Mouse (Mus musculus): Measurements from ENCODE around the gene Nhp2. TPM values are rescaled to one million over a fixed set of nuclear protein-coding genes. Genes with fewer than 3 reads are reported as not detected.

Nhp2 gene
- total and polyA plus RNA-seq, 3 experiments = 48.3 to 79.4 (median 76.3) TPM

DNA sequence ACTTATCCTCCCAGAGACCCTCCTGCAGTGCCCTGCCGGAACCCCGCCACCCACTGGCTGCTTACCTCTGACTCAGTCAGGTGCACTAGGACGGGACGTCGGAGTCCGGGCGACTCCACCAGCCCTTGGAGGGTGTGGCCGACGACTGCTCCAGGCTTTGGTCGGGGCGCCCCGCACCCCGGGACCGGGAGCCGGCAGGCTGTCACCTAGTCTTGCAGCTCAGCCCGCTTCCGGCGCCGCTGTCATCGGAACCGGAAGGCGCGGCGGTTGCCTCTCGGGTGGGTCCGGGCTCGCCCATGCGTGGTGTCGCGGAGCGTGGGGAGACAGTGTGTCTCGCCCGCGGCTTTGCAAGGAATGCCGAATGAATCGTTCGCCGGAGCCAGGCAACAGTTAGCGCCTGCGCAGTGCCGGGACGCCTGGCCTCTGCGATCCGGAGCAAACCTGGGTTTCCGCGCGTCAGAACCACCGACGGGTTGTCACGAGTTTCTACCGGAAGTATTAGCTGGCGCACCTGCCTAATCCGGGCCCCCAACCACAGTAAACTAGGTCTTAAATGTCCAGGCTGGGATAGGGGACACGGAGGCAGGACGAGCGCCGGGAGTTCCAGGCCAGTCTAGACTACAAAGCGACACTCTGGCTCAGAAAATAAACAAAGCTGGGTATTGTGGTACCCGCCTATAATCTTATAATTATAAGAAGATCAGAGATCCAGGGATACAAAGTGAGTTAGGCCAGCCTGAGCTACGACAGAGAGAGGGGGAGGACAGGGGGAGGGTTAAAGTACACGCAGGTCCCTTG, 16.2 kb downstream of the Nhp2 start, which contains the start of gene Rmnd5b:
TSS of gene Rmnd5b (minus strand) at position 372 of the 798 bp plus-strand sequence.
- DNase-seq = peak; percentile 94

DNA sequence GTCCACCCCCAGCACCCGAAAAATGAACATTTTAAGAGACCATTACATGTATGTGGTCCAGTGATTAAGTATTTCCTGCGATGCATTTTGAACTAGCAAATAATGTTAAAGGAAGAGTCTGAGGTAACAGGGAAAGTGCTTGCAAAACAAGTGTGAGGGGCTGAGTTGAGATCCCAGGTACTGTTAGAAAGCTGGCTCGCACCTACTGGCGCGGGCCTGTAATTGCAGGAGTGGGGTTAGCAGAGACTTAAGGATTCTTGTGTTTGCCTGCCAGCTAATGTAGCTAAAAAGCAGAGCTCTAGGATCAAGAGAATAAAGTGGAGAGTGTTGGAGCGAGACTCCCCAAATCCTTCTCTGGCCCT, 16.8 kb downstream of the Nhp2 start:
- peak; percentile 74 for DNase-seq

DNA sequence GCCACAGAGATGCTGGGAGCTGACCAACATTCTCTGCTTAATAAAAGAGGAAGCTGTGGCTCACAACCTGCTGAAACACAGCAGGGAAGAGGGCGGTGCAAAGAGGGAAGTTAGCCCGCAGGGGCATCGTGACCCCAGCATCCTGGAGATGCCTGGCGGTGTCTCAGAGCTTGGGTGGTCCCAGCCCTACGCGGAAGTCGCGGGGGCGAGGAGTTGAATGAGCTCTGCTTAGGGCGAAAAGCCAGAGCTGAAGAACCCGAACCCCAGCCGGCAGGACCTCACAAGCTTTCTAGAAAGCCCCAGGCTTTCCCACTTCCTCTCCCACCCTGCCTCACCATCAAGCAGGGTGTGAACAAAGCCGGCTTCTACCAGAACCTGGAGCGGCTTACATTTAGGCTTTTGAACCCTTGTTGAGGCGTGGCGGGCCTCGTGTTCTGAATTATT, 18.5 kb downstream of the Nhp2 start:
- no peak for DNase-seq

DNA sequence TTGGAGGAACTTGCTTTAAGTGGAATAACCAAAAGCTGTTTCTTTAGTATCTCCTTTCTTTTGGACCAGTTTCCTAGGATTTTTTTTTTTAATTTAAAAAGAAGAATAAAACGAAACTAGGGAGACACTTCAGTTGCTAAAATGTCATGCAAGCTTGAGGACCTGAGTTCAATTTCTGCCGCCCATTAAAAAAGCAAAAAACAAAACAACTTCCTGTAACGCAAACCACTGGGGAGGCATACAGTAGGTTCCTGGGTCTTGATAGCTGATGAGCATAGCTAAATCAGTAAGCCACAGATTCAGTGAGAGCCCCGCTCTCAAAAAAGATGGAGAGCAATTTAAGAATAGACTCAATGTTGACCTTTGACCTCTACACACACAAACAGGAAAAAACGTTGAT, 19.0 kb downstream of the Nhp2 start:
- DNase-seq = no peak

DNA sequence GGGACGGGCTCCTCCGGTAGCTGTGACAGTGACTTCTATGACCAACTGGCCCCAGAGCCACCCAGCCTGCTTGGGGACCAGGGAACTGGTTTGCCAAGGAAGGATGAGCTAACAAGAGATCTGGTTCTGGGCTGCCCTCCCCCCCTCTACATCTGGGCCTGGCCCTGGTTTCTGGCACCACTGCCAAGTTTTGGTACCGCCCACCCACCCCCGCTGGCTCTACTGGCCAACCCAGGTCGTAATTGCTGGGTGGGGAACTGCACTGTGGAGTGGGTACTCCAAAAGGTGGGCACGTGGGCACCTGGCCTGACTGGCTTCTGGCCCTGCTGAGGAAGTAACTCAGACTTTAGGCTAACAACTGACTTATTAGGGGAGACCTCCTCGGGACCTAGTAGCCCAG, 21.2 kb downstream of the Nhp2 start:
- no peak for DNase-seq

DNA sequence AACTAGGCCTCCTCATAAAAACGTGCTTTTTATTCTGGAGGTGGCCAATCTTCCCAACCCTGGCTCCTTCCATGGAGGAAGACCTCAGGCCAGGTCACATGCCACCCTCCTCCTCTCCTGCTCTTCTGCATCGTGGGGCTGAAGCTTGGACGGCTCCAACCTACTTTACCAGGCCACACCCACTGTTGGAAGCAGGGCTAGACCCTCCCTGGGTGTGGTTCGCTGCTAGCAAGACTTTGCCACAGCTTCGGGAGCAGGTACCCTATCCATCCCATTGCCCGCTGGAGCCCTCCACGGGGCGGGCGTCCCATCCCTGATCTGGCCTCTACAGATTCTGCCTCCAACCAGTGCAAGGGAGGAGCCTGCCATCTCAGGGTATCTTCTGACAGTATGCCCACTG, 23.7 kb downstream of the Nhp2 start:
- no peak for DNase-seq

DNA sequence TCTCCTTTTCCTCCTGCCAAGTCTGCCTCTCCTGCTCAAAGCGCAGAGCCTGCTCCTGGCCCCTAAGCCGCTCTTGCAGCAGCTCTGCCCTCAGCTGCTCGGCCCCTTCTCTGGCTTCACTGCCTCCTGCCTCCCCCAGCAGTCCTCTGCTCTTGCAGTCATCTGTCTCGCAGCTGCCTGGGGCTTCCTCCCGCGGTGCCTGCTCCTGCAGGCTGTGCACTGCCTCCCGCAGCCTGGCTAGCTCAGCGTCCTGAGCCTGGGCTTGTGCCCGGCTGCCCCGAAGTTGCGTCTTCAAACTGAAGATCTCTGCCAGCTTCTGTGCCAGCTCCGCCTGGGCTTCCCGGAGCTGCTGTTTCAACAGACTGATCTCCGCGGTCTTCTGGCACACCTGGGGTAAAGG, 24.2 kb downstream of the Nhp2 start:
- no peak for DNase-seq

DNA sequence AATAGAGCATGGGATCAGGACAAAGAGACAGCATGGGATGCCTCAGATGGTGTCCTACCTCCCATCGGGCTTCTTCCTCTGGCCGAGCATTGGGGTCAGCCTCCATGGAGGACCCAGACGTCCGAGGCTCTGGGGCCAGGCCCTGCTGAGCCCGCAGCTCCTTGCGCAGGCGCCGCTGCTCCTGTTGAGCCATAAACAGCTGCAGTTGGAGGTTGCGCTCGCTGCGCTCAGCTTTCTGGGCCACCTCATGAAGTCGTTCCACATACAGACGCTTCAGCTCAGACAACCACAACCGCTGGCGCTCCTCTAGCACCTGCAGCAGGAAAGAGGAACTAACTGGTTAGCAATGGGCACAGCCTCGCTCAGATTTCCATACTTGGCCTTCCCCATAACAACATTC, 24.7 kb downstream of the Nhp2 start:
- no peak for DNase-seq

DNA sequence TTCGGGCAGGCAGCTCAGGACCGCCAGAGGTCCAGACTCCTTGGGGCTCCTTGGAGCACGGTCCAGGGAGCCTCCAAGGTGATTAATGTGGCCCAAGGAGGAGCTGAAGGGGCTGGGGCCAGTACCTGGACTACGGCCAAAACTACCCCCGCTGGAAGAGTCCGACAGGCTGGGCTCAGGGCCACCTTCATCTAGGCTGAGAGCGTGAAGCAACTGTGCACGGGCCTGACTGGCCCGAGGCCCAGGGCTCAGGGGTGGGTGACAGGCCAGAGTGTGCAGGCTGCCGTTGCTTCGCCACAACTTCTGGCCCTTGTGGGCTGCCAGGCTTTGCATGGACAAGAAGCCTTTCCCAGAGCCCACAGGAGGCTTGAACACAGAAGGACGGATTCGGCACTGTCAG, 25.8 kb downstream of the Nhp2 start:
- no peak for DNase-seq

DNA sequence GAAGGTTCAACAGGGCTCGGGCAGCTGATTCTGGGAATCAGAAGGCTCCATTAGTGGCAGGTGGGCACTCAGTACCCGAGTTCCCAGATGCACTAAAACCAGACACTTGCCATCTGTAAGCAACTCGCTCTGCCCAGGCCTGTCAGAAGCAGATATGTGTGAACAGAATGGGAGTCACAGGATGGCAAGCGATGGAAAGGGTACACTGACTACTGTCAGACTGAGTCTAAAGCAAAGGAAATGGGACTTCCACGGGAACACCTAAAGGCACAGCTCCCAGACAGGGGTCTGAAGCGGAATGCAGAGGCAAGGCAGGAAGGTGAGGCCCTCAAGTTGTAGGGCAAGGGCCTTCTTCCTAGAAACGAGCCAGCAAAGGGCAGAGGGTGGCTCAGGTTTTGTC, 26.7 kb downstream of the Nhp2 start:
- no peak for DNase-seq

DNA sequence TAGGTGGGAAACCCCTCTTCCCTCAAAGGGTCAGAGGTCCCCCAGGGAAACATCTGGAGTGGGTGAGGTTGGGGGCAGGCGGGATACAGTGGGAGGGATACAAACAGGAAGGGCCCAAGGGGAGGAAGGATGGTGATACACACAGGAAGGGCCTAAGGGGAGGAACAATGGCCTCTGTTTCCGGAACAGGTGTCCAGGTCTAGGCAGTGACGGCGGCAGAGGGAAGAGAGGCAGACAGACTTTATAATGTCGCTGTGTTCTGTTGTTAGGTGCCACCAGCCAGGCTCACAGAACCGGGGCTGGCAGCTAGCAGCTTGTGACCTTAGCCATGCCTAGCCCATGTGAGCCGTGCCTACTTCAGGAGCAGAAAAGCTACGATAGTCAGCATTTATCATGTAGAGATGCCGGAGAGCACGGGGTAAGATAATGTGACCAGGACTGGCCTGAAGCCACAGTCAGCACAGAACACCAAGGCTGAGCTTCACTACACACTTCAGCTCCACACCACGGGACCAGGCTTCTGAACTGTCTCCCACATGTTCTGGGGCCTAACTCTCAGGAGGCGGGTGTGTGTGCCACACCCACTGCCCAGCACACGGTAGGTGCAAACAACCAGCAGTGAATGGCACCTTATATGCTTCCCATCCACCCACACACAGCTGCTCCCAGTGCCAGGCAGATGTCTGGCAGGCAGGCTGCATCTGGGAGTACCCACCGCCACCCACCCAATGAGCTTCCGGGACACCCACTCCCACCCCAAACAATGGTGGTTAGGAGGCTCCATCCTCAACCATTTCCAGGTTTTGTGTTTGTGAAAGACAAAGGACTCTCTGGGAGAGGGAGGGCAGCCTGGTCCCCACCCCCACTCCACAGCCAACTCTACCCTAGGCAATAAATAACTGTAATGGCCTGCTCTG, 27.5 kb downstream of the Nhp2 start:
- peak; percentile 55 for DNase-seq

DNA sequence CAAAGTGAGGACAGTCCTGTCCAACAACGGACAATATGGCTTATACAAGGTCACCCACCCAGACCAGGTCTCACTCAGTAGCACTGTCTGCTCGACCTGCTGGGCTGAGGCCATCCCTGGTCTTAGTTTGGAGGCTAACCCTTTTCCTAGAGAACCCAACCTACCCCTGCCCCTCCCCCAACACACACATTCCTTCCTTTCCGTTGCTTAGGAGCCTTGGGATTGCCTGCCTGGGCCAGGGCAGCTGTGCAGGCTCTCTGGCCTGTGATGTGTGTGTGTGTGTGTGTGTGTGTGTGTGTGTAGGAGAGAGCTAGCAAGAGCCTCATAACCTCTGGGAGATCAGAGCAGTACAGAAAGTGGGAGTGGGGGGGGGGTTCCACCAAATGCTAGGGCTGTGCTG, 29.0 kb downstream of the Nhp2 start:
- DNase-seq = no peak

DNA sequence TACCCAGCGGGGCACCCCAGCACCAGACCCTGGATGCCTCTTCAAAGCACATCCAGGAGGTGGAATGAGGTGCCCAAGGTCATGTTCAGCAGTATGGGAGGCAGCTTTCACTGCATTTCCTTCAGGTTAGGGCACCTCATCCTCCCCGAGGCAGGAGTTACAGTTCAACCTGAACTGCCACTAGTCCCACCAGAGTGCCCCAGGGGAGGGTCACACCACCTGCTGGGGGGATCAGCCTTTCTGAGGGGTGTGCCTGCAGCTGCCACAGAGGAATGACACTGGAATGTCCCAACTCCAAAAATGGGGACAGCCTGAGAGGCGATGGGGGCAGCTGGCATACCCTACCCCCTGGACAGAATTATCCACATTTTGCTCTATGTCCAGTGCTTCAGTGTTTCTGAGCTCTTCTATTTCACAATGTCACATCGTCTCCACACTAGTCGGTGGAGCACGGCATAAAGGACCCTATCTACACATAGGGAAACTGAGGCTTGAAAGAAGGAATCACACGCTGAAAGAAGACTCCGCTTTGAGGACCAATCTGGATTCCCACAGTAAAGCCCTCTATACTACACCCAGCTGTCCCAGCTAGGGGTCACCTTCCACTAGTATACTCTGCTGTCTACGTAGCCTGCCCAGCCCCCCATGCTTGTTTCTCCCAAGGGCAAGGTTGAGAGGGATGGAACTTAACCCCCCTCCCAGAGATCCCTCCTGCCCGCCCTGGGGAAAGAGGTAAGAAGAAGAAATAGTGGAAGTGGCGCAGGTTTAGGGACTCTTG, 29.8 kb downstream of the Nhp2 start:
- DNase-seq = no peak

DNA sequence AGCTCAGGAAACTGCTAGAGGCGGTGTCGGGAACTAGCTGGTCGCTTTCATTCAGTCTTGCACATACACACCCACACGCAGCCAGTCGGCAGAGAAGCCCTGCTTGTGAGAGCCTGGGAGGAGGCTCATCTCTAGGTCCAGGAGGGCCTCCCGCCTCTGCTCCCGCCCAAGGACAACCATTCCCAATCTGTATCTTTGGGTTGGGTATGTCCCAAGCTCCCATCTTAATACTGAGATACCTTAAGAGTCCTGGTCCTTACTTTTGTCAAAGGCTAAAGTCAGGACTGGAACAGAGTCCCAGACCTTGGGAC, 30.3 kb downstream of the Nhp2 start:
- DNase-seq = no peak

DNA sequence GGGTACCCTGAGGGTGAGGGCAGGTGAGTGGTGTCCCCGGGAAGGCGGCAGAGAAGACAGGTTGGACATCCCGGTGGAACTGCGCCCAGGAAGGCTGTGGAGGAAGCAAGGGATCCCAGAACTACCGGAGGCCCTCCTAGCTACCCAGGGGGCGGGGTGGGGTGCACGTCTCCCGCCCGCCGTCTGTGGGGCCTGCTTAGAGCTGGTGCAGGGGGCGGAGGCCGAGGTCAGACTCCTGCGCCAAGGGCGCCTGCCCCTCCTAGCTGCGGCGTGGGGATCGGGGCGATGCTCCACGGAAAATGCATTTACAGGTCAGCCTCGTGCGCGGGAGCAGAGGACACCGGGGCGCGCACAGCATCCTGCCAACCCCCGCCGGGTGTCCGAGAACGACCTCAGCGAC, 30.7 kb downstream of the Nhp2 start:
- DNase-seq = no peak

DNA sequence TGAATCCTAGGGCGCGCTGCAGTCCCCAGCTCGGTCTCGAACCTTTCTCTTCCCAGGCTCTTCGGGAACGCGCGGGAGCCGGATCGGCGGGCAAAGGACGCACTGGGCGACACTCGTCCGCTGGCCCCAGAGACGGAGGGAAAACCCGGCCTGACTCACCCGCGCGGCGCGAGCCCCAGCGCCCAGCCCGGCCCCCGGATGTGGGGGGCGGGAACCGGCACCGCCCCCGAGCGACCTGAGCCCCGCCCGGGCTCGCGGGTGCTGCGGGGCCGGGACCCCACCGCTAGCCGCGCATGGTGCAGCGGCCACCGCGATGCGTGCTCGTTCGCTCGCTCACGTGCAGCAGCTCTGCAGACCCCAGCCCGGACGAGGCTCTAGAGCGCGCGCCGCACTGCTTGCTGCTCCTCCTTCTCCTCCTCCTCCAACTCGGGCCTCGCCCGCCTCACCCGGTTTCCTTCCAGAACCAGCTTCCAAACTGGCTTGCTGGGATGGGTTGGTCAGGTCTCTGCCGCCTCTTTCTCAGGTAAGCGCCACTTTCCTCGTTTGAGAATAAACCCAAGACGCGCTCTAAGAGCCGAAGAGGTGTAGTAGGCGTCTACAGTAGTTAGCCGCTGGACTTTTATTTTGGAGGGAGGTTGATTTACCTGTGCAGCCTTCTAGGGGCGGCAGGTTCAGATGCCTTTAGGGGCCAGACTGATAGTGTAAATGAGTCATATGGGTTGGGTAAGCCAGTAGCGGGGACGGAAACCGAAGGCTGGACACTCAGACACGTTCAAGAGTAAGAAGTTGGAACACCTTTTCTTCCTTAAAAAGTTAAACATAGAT, 31.4 kb downstream of the Nhp2 start, which contains the start of the genes N4bp3 and D930048N14Rik:
TSS of gene N4bp3 (minus strand) at position 152 of the 825 bp plus-strand sequence.
TSS of gene D930048N14Rik (plus strand) at position 264 of the 825 bp plus-strand sequence.
- DNase-seq = peak; percentile 93

DNA sequence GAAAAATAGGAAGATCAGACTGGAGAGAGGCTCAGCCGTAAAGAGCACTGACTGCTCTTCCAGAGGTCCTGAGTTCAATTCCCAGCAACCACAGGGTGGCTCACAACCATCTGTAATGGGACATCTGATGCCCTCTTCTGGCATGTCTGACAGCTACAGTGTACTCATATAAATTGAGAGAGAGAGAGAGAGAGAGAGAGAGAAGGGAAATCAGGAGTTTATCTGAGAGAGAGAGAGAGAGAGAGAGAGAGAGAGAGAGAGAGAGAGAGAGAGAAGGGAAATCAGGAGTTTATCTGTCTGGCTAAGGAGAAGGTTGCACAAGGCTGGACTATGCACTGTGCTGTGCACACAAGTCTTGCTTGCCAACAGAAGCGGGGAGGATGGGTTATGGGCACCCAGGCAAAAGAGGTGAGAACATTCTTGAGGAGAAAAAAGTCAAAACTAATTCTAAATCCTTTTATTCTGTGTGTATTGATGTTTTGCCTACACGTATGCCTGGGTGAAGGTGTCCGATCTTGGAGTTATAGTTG, 33.4 kb downstream of the Nhp2 start:
- DNase-seq = no peak

DNA sequence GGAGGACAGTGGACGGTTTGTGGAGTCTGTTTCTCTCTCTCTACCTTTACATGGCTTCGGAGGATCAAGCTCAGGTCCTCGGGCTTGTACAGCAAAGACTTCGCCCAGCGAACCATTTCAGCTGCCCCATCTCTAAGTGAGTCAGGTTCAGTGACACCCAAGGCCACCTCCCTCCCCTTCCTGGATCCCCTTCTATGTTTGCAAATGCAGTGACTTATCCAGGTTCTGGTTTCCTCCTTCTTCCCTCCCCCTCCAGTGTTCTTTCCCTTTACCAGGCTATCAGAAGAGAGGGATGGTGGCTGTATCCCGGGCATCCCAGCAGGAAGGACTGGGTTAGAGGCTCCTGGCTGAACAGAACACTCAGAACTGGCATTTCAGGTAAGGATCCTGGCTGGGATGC, 34.2 kb downstream of the Nhp2 start:
- DNase-seq = no peak

DNA sequence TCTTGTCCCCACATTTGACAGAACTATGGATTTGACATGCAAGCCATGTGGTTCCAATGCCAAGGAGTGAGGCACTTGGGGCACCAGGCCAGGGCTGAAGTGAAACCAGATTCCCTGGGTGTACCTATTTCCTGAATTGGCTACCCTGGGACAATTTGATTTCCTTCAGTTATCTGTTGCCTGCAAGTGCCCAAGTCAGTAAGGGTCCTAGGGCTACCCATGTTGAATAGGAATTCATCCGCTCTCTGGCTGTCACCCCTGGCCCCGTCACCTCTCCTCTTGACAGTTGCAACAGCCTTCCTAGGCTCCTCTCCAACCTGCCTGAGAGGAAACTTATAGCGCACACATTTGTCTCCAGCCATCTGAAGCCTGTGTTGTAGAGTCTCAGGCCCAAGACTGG, 35.4 kb downstream of the Nhp2 start:
- DNase-seq = no peak

DNA sequence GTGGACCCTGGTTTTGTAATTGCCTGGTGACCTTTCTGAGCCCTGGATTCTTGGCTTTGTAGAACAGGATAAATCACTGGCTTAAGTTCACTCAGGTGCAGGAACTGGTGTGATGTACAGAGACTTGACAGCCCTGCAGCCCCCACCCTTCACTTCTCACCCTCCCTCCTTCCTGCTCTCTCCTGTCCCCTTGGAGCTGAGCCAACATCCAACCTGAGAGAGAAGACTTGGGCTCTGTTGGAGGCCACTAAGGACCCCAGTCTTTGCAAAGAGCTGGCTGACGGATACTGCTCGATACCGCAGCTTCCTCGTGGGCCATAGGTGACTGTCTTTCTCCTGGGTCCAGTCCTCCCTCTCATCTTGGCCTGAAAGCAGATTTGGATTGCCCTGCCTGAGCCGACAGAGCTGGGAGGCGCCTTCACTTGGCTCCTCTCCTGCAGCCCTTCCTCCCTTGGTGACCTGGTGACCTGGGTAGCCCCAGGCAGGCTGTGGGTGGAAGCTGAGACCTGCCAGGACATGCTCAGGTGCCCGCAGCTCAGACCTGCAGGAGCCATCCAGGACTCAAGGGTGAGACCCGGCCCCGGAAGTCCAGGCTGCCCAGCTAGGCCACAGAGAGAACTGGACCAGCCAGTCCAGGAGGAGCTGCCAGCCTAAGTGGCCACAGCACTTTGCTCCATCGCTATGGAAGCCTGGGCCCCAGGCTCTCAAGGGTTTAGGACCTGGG, 37.4 kb downstream of the Nhp2 start:
- DNase-seq = peak; percentile 59

DNA sequence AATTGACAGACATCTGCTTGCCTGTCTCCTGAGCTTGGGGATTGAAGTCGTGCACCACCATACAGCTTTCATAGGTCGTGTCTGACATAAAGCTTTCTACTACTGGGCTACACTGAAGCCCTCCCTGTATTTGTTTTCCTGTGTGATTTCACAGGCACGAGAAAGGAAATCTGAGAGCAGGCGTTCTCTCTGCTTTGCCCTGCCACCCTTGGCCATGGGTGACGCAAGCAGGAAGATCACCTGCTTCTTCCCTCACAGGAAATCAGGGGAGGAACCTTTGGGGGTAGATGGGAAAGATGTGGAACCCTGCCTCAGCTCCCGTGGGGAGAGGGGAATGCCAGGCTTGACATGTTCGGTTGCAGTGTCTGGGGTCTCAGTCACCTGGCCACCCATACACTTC, 38.8 kb downstream of the Nhp2 start:
- DNase-seq = no peak

All from adrenal gland, adult 2 months (tissue).